Mouse (Mus musculus) midbrain, postnatal 0 days (tissue): Measurements from ENCODE around the gene Zfp553. TPM values are rescaled to one million over a fixed set of nuclear protein-coding genes. Genes with fewer than 3 reads are reported as not detected.

Source experiments
- ATAC-seq: fragments of 200-750 bp; cut with Nextera tagmentation; 2 replicates; pipeline ENCODE4 v1.8.0; 2017; ENCODE audit warnings: moderate number of reproducible peaks, mild to moderate bottlenecking, moderate TSS enrichment, moderate library complexity; ENCODE audit not compliant: low FRiP score
- DNase-seq: peaks from one replicate; pipeline ENCODE4 v3.0.0-alpha.2; 2015; ENCODE audit warnings: low spot score
- H3K27ac ChIP-seq: fragments of 300-500 bp; sonication (generic); 2 replicates; pipeline ENCODE4 v1.5.1; 2014; ENCODE audit warnings: low read depth, mild to moderate bottlenecking, low read length, mixed read lengths
- H3K27me3 ChIP-seq: fragments of 300-500 bp; sonication (generic); 2 replicates; pipeline ENCODE4 v1.6.1; 2014; ENCODE audit warnings: low read length, control low read depth, mixed read lengths; ENCODE audit not compliant: insufficient read depth
- H3K36me3 ChIP-seq: fragments of 300-500 bp; sonication (generic); 2 replicates; pipeline ENCODE4 v1.6.1; 2014; ENCODE audit warnings: low read length, control low read depth, mixed read lengths; ENCODE audit not compliant: insufficient read depth
- H3K4me1 ChIP-seq: fragments of 300-500 bp; sonication (generic); 2 replicates; pipeline ENCODE4 v1.6.1; 2014; ENCODE audit warnings: mild to moderate bottlenecking, control low read depth, antibody characterized with exemption, low read length, mixed read lengths; ENCODE audit not compliant: insufficient read depth
- H3K4me2 ChIP-seq: fragments of 300-500 bp; sonication (generic); 2 replicates; pipeline ENCODE4 v1.6.1; 2014; ENCODE audit warnings: low read depth, mild to moderate bottlenecking, low read length, mixed read lengths; ENCODE audit not compliant: poor library complexity, severe bottlenecking
- H3K4me3 ChIP-seq: fragments of 300-500 bp; sonication (generic); 2 replicates; pipeline ENCODE4 v1.5.1; 2014; ENCODE audit warnings: low read depth, mild to moderate bottlenecking, low read length, moderate library complexity
- H3K9ac ChIP-seq: fragments of 300-500 bp; sonication (generic); replicated peaks from 2 replicates; pipeline ENCODE4 v1.6.1; 2014; ENCODE audit warnings: mild to moderate bottlenecking, low read length, moderate library complexity, mixed read lengths; ENCODE audit not compliant: poor library complexity, severe bottlenecking
- H3K9me3 ChIP-seq: fragments of 300-500 bp; sonication (generic); 2 replicates; pipeline ENCODE4 v1.6.1; 2016; ENCODE audit warnings: low read length, control low read depth
- CTCF ChIP-seq: IDR thresholded peaks from 2 replicates; pipeline ENCODE4 v1.5.1; 2016; ENCODE audit warnings: antibody characterized with exemption, mild to moderate bottlenecking
- WGBS: fragments of 180-500 bp; shearing (Covaris S2); extraction: QIAGEN DNeasy Blood & Tissue Kit; methylation state at CpG from one replicate; pipeline ENCODE4 v1.1.7; 2014; 5-methylcytosine and 5-hydroxymethylcytosine counted together
- polyA plus RNA-seq: library from polyadenylated mRNA; unstranded; fragments of >200 nt; fragmentation: Nextera tagmentation; extraction: Ambion mirVana; gene quantifications from 2 replicates; pipeline ENCODE4 v1.2.1, GENCODE M21; 2015
- total RNA-seq: library from RNA; depleted of rRNA; stranded (reverse); fragments of >200 nt; gene quantifications from 2 replicates; pipeline ENCODE4 v1.2.3, GENCODE M21; 2014

Zfp553 gene
- total and polyA plus RNA-seq, 2 experiments from 2014 or later: 32.3 to 37.4 TPM

GRCm38 (mm10) chr7:127252414-127252813, 19.6 kb downstream of the Zfp553 start:
- Histone ChIP-seq H3K9ac (no peak overlapping the region), H3K9me3 (no peaks in the 10 kb centered on the region), H3K27ac (0 out of 2 replicates have a peak overlapping the region, but pooled peaks have one; percentile 12), H3K27me3 (no peaks in the 10 kb centered on the region), H3K4me1 (no peaks in the 10 kb centered on the region), H3K4me3 (no peak overlapping the region), H3K4me2 (no peak overlapping the region), H3K36me3 (peaks cover 16% of the 10 kb centered on the region)
- TF ChIP-seq CTCF: peak; percentile 71
- ATAC-seq (no peak), DNase-seq (peak; percentile 40)
- WGBS: 88% methylated on average over 2 of the region's 2 CpGs

- ATAC-seq (no peak), DNase-seq (no peak)
- H3K9ac ChIP-seq: 0 out of 2 replicates have a peak overlapping the region, but pooled peaks have one; percentile 73
- H3K27ac ChIP-seq: peak overlapping the region; percentile 92
- no peaks in the 10 kb centered on the region for H3K9me3 ChIP-seq
- no peak for TF ChIP-seq CTCF
- H3K36me3 ChIP-seq: peaks cover 16% of the 10 kb centered on the region
- WGBS: 86% methylated on average over 6 of the region's 6 CpGs
- no peaks in the 10 kb centered on the region for H3K4me1 ChIP-seq
- no peaks in the 10 kb centered on the region for H3K27me3 ChIP-seq
- H3K4me2 ChIP-seq: peak overlapping the region; percentile 94
- H3K4me3 ChIP-seq: peak overlapping the region; percentile 54
These were observed 20.5 kb downstream of the Zfp553 start for GRCm38 (mm10) chr7:127253341-127253740.

GRCm38 (mm10) chr7:127253821-127254769, 21.2 kb downstream of the Zfp553 start:
- ATAC-seq (peak; percentile 96), DNase-seq (peak; percentile 99)
- Histone ChIP-seq H3K27ac (peak overlapping the region; percentile 92), H3K36me3 (peaks cover 16% of the 10 kb centered on the region), H3K9me3 (no peaks in the 10 kb centered on the region), H3K4me2 (peak overlapping the region; percentile 94), H3K4me1 (no peaks in the 10 kb centered on the region), H3K4me3 (peak overlapping the region; percentile 54), H3K9ac (peak overlapping the region; percentile 73), H3K27me3 (no peaks in the 10 kb centered on the region)
- TF ChIP-seq CTCF: 0 out of 2 replicates have a peak, but pooled peaks have one; percentile 7
- 2% methylated on average over 128 of the region's 136 CpGs for WGBS

GRCm38 (mm10) chr7:127255008-127255407, 22.1 kb downstream of the Zfp553 start:
- DNase-seq (no peak), ATAC-seq (no peak)
- peaks cover 4% of the 10 kb centered on the region; the same call in 1 of the 2 replicates for H3K4me1 ChIP-seq
- peak overlapping the region; percentile 92 for H3K27ac ChIP-seq
- H3K9me3 ChIP-seq: no peaks in the 10 kb centered on the region
- H3K9ac ChIP-seq: peak overlapping the region; percentile 56; the same call in 1 of the 2 replicates
- peak overlapping the region; percentile 94 for H3K4me2 ChIP-seq
- TF ChIP-seq CTCF: no peak
- WGBS: 27% methylated on average over 4 of the region's 4 CpGs
- H3K36me3 ChIP-seq: peaks cover 9% of the 10 kb centered on the region
- H3K27me3 ChIP-seq: no peaks in the 10 kb centered on the region
- peak overlapping the region; percentile 54 for H3K4me3 ChIP-seq

- Histone ChIP-seq H3K27ac (no peak overlapping the region), H3K36me3 (peaks cover 7% of the 10 kb centered on the region; the same call in 1 of the 2 replicates), H3K9ac (no peak overlapping the region), H3K4me1 (peaks cover 5% of the 10 kb centered on the region; the same call in 1 of the 2 replicates), H3K9me3 (no peaks in the 10 kb centered on the region), H3K4me3 (no peak overlapping the region), H3K4me2 (no peak overlapping the region), H3K27me3 (no peaks in the 10 kb centered on the region)
- no peak for TF ChIP-seq CTCF
- ATAC-seq (no peak), DNase-seq (no peak)
- WGBS: 94% methylated on average over 2 of the region's 2 CpGs
These were observed 23.1 kb downstream of the Zfp553 start for GRCm38 (mm10) chr7:127255965-127256364.

GRCm38 (mm10) chr7:127256518-127256917, 23.7 kb downstream of the Zfp553 start:
- Histone ChIP-seq H3K27ac (no peak overlapping the region), H3K9ac (no peak overlapping the region), H3K4me2 (no peak overlapping the region), H3K4me1 (peaks cover 5% of the 10 kb centered on the region; the same call in 1 of the 2 replicates), H3K4me3 (no peak overlapping the region), H3K9me3 (no peaks in the 10 kb centered on the region), H3K27me3 (no peaks in the 10 kb centered on the region), H3K36me3 (peaks cover 7% of the 10 kb centered on the region; the same call in 1 of the 2 replicates)
- TF ChIP-seq CTCF: no peak
- 90% methylated on average over 5 of the region's 5 CpGs for WGBS
- no peak for DNase-seq
- no peak for ATAC-seq
